Mouse (Mus musculus) hindbrain, embryonic 16.5 days (tissue): ENCODE measurements at regions not wholly inside any gene's neighbourhood (a gene's known extent, or its start where the extent isn't known, plus 50 kb on each side); places are given as distances from the start of the nearest gene placed in this dataset.

Experiments
- ATAC-seq: fragments of 200-750 bp; cut with Nextera tagmentation; 2 replicates; pipeline ENCODE4 v1.8.0; 2017; ENCODE audit warnings: moderate TSS enrichment, moderate library complexity
- H3K27ac ChIP-seq: fragments of 300-500 bp; sonication (generic); 2 replicates; pipeline ENCODE4 v1.5.1; 2014; ENCODE audit warnings: low read depth, mild to moderate bottlenecking, control low read depth, low read length, moderate library complexity
- H3K27me3 ChIP-seq: fragments of 300-500 bp; sonication (generic); replicated peaks from 2 replicates; pipeline ENCODE4 v1.6.1; 2014; ENCODE audit warnings: low read length; ENCODE audit not compliant: control insufficient read depth, insufficient read depth
- H3K36me3 ChIP-seq: fragments of 300-500 bp; sonication (generic); 2 replicates; pipeline ENCODE4 v1.6.1; 2014; ENCODE audit warnings: mild to moderate bottlenecking, low read length, moderate library complexity, mixed read lengths; ENCODE audit not compliant: control insufficient read depth, insufficient read depth
- H3K4me1 ChIP-seq: fragments of 300-500 bp; sonication (generic); 2 replicates; pipeline ENCODE4 v1.6.1; 2014; ENCODE audit warnings: low read depth, low read length; ENCODE audit not compliant: control insufficient read depth, insufficient read depth
- H3K4me2 ChIP-seq: fragments of 300-500 bp; sonication (generic); 2 replicates; pipeline ENCODE4 v1.6.1; 2014; ENCODE audit warnings: mild to moderate bottlenecking, low read length, control low read depth, moderate library complexity
- H3K4me3 ChIP-seq: fragments of 300-500 bp; sonication (generic); 2 replicates; pipeline ENCODE4 v1.5.1; 2014; ENCODE audit warnings: mild to moderate bottlenecking, low read length, control low read depth, moderate library complexity
- H3K9ac ChIP-seq: fragments of 300-500 bp; sonication (generic); 2 replicates; pipeline ENCODE4 v1.6.1; 2014; ENCODE audit warnings: low read depth, mild to moderate bottlenecking, control low read depth, low read length, moderate library complexity
- H3K9me3 ChIP-seq: fragments of 300-500 bp; sonication (generic); 2 replicates; pipeline ENCODE4 v1.6.1; 2014; ENCODE audit warnings: mild to moderate bottlenecking, low read length, moderate library complexity; ENCODE audit not compliant: control insufficient read depth
- WGBS: fragments of 180-500 bp; shearing (Covaris S2); extraction: QIAGEN DNeasy Blood & Tissue Kit; methylation state at CpG from one replicate; pipeline ENCODE4 v1.1.7; 2014; 5-methylcytosine and 5-hydroxymethylcytosine counted together

GRCm38 (mm10) chr13:42244240-42245086 lies 56.8 kb upstream of the Edn1 start:
- Histone ChIP-seq H3K27ac (no peak overlapping the region), H3K9me3 (no peaks in the 10 kb centered on the region), H3K4me1 (0 out of 2 replicates have a peak, but pooled peaks cover 2% of the 10 kb centered on the region), H3K27me3 (no peaks in the 10 kb centered on the region), H3K4me3 (no peak overlapping the region), H3K9ac (peak overlapping the region; percentile 23; the same call in 1 of the 2 replicates), H3K4me2 (no peak overlapping the region), H3K36me3 (no peaks in the 10 kb centered on the region)
- ATAC-seq, result peak; percentile 80
- WGBS, result 46% methylated on average over 7 of the region's 7 CpGs

GRCm38 (mm10) chr13:42245753-42246409 lies 55.4 kb upstream of the Edn1 start:
- H3K4me2 ChIP-seq, result no peak overlapping the region
- no peaks in the 10 kb centered on the region for H3K27me3 ChIP-seq
- ATAC-seq, result no peak
- H3K4me3 ChIP-seq, result no peak overlapping the region
- 0 out of 2 replicates have a peak, but pooled peaks cover 2% of the 10 kb centered on the region for H3K4me1 ChIP-seq
- 86% methylated on average over 11 of the region's 11 CpGs for WGBS
- H3K27ac ChIP-seq, result no peak overlapping the region
- H3K9me3 ChIP-seq, result no peaks in the 10 kb centered on the region
- no peaks in the 10 kb centered on the region for H3K36me3 ChIP-seq
- H3K9ac ChIP-seq, result no peak overlapping the region
